Mouse (Mus musculus) erythroblast, embryonic 14.5 days (primary cell): Measurements from ENCODE around the gene Dnaaf2. TPM values are rescaled to one million over a fixed set of nuclear protein-coding genes. Genes with fewer than 3 reads are reported as not detected.
A peak's percentile ranks its signal among the peaks of the same experiment; 100 is the strongest.

Experiments used
- H3K27me3 ChIP-seq: 2 replicates; pipeline ENCODE4 v1.6.1; 2012; ENCODE audit warnings: inconsistent platforms; ENCODE audit not compliant: control insufficient read depth
- H3K36me3 ChIP-seq: 2 replicates; pipeline ENCODE4 v1.6.1; 2012; ENCODE audit warnings: mild to moderate bottlenecking, inconsistent platforms; ENCODE audit not compliant: control insufficient read depth
- H3K4me1 ChIP-seq: 2 replicates; pipeline ENCODE4 v1.6.1; 2012; ENCODE audit warnings: inconsistent platforms; ENCODE audit not compliant: control insufficient read depth
- H3K4me3 ChIP-seq: replicated peaks from 2 replicates; pipeline ENCODE3; 2012; ENCODE audit warnings: moderate library complexity, mild to moderate bottlenecking, inconsistent platforms
- H3K9me3 ChIP-seq: 2 replicates; pipeline ENCODE4 v1.6.1; 2012; ENCODE audit warnings: low read length, inconsistent platforms, mixed read lengths; ENCODE audit not compliant: control insufficient read depth
- GATA1 ChIP-seq: IDR thresholded peaks from 2 replicates; pipeline ENCODE4 v1.6.1; 2012; ENCODE audit warnings: low read length, inconsistent platforms, mixed read lengths
- TAL1 ChIP-seq: IDR thresholded peaks from 3 replicates; pipeline ENCODE4 v1.6.1; 2012; ENCODE audit warnings: low read length, inconsistent platforms, mixed read lengths
- polyA plus RNA-seq: library from polyadenylated mRNA; stranded (reverse); fragments of >175 nt; gene quantifications from 2 replicates; pipeline ENCODE4 v1.2.3, GENCODE M21; 2012

Dnaaf2 gene
- polyA plus RNA-seq: 1.6 and 2.3 TPM in 2 replicates

GRCm38 (mm10) chr12:69198164-69198535, at the start of gene Dnaaf2:
Dnaaf2 (minus strand) TSS chr12:69198429.
- no peaks in the 10 kb centered on the region for H3K27me3 ChIP-seq
- no peak for TF ChIP-seq GATA1
- TF ChIP-seq TAL1: no peak
- peaks cover 49% of the 10 kb centered on the region for H3K36me3 ChIP-seq
- H3K9me3 ChIP-seq: no peaks in the 10 kb centered on the region
- peak within 1 kb of the TSS; percentile 70 for H3K4me3 ChIP-seq
- peaks cover 37% of the 10 kb centered on the region for H3K4me1 ChIP-seq

- TF ChIP-seq GATA1 (no peak), TAL1 (no peak)
Observed at GRCm38 (mm10) chr12:69241771-69242431, 43.7 kb upstream of the Dnaaf2 start.

GRCm38 (mm10) chr12:69241405-69241770, 43.2 kb upstream of the Dnaaf2 start:
- H3K4me1 ChIP-seq: peaks cover 16% of the 10 kb centered on the region
- peak overlapping the region; percentile 72 for H3K4me3 ChIP-seq
- H3K27me3 ChIP-seq: peaks cover 32% of the 10 kb centered on the region
- no peaks in the 10 kb centered on the region for H3K36me3 ChIP-seq
- H3K9me3 ChIP-seq: no peaks in the 10 kb centered on the region
- TF ChIP-seq TAL1 (no peak), GATA1 (no peak)

More at GRCm38 (mm10) chr12:69241771-69242431, 43.7 kb upstream of the Dnaaf2 start:
- no peaks in the 10 kb centered on the region for H3K36me3 ChIP-seq
- H3K9me3 ChIP-seq: no peaks in the 10 kb centered on the region
- H3K4me1 ChIP-seq: peaks cover 16% of the 10 kb centered on the region
- peaks cover 32% of the 10 kb centered on the region for H3K27me3 ChIP-seq
- H3K4me3 ChIP-seq: peak overlapping the region; percentile 72

GRCm38 (mm10) chr12:69240876-69241275, 42.6 kb upstream of the Dnaaf2 start, which contains the start of gene Klhdc1:
Klhdc1 (plus strand) TSS chr12:69241176.
- peak within 1 kb of the TSS; percentile 72 for H3K4me3 ChIP-seq
- peaks cover 32% of the 10 kb centered on the region for H3K27me3 ChIP-seq
- H3K9me3 ChIP-seq: no peaks in the 10 kb centered on the region
- peaks cover 16% of the 10 kb centered on the region for H3K4me1 ChIP-seq
- TF ChIP-seq GATA1: no peak
- TF ChIP-seq TAL1: no peak
- H3K36me3 ChIP-seq: no peaks in the 10 kb centered on the region

GRCm38 (mm10) chr12:69238284-69238683, 40.1 kb upstream of the Dnaaf2 start:
- no peak for TF ChIP-seq TAL1
- TF ChIP-seq GATA1: no peak
- H3K9me3 ChIP-seq: no peaks in the 10 kb centered on the region

GRCm38 (mm10) chr12:69235782-69236181, 37.6 kb upstream of the Dnaaf2 start:
- Histone ChIP-seq H3K4me1 (peaks cover 4% of the 10 kb centered on the region), H3K4me3 (no peak overlapping the region), H3K9me3 (no peaks in the 10 kb centered on the region), H3K36me3 (no peaks in the 10 kb centered on the region), H3K27me3 (peaks cover 15% of the 10 kb centered on the region)
- no peak for TF ChIP-seq TAL1
- no peak for TF ChIP-seq GATA1

More at GRCm38 (mm10) chr12:69238284-69238683, 40.1 kb upstream of the Dnaaf2 start:
- H3K27me3 ChIP-seq: peaks cover 32% of the 10 kb centered on the region
- H3K4me3 ChIP-seq: no peak overlapping the region
- H3K4me1 ChIP-seq: peaks cover 18% of the 10 kb centered on the region
- H3K36me3 ChIP-seq: no peaks in the 10 kb centered on the region

GRCm38 (mm10) chr12:69229251-69229650, 31.0 kb upstream of the Dnaaf2 start:
- Histone ChIP-seq H3K9me3 (no peaks in the 10 kb centered on the region), H3K36me3 (peaks cover 21% of the 10 kb centered on the region), H3K27me3 (no peaks in the 10 kb centered on the region), H3K4me3 (no peak overlapping the region), H3K4me1 (peaks cover 39% of the 10 kb centered on the region)
- TF ChIP-seq TAL1: no peak
- no peak for TF ChIP-seq GATA1

GRCm38 (mm10) chr12:69227776-69228466, 29.7 kb upstream of the Dnaaf2 start, which contains the start of gene Pole2:
Pole2 (minus strand) TSS chr12:69228195.
- H3K9me3 ChIP-seq: no peaks in the 10 kb centered on the region
- no peak for TF ChIP-seq TAL1
- no peak for TF ChIP-seq GATA1
- H3K27me3 ChIP-seq: no peaks in the 10 kb centered on the region
- H3K4me1 ChIP-seq: peaks cover 36% of the 10 kb centered on the region
- H3K4me3 ChIP-seq: peak within 1 kb of the TSS; percentile 88
- H3K36me3 ChIP-seq: peaks cover 33% of the 10 kb centered on the region

- Histone ChIP-seq H3K27me3 (no peaks in the 10 kb centered on the region), H3K9me3 (no peaks in the 10 kb centered on the region), H3K36me3 (peaks cover 95% of the 10 kb centered on the region), H3K4me3 (no peak overlapping the region), H3K4me1 (peaks cover 6% of the 10 kb centered on the region)
- TF ChIP-seq TAL1 (no peak), GATA1 (no peak)
Observed at GRCm38 (mm10) chr12:69220613-69221277, 22.5 kb upstream of the Dnaaf2 start.
